Mouse (Mus musculus) c-Kit-positive CD71-negative TER-119-negative erythroid progenitor cells, embryonic 14.5 days (primary cell): ENCODE measurements around the gene Tctn1.

Experiments used
- DNase-seq: peaks from one replicate; pipeline ENCODE4 v3.0.0-alpha.2; 2013; ENCODE audit warnings: low read depth

Gene Tctn1

GRCm38 (mm10) chr5:122263933-122264905 lies at the start of gene Tctn1:
TSS of gene Tctn1 (minus strand) at chr5:122264460.
- peak; percentile 83 for DNase-seq

- no peak for DNase-seq
Measured at GRCm38 (mm10) chr5:122312942-122313684, 48.9 kb upstream of the Tctn1 start.

- DNase-seq = no peak
Measured at GRCm38 (mm10) chr5:122312346-122312745, 48.1 kb upstream of the Tctn1 start.

- DNase-seq = no peak
Measured at GRCm38 (mm10) chr5:122311692-122312091, 47.4 kb upstream of the Tctn1 start.

GRCm38 (mm10) chr5:122310699-122311098 lies 46.4 kb upstream of the Tctn1 start:
- DNase-seq = no peak

- DNase-seq = no peak
Measured at GRCm38 (mm10) chr5:122306536-122306935, 42.3 kb upstream of the Tctn1 start.

- DNase-seq = no peak
Measured at GRCm38 (mm10) chr5:122305472-122305871, 41.2 kb upstream of the Tctn1 start.

GRCm38 (mm10) chr5:122304541-122304940 lies 40.3 kb upstream of the Tctn1 start:
- DNase-seq = no peak

- DNase-seq = no peak
Measured at GRCm38 (mm10) chr5:122303937-122304336, 39.7 kb upstream of the Tctn1 start.

- no peak for DNase-seq
Measured at GRCm38 (mm10) chr5:122302810-122303745, 38.8 kb upstream of the Tctn1 start.

GRCm38 (mm10) chr5:122300071-122300518 lies 35.8 kb upstream of the Tctn1 start:
- no peak for DNase-seq

GRCm38 (mm10) chr5:122295113-122295935 lies 31.1 kb upstream of the Tctn1 start:
- no peak for DNase-seq

GRCm38 (mm10) chr5:122294219-122294735 lies 30.0 kb upstream of the Tctn1 start:
- no peak for DNase-seq

GRCm38 (mm10) chr5:122293131-122293530 lies 28.9 kb upstream of the Tctn1 start:
- DNase-seq = no peak

GRCm38 (mm10) chr5:122291553-122292339 lies 27.5 kb upstream of the Tctn1 start:
- no peak for DNase-seq

GRCm38 (mm10) chr5:122291149-122291548 lies 26.9 kb upstream of the Tctn1 start:
- DNase-seq = no peak

GRCm38 (mm10) chr5:122288147-122288811 lies 24.0 kb upstream of the Tctn1 start:
- DNase-seq = no peak

GRCm38 (mm10) chr5:122287026-122287425 lies 22.8 kb upstream of the Tctn1 start:
- no peak for DNase-seq

- no peak for DNase-seq
Measured at GRCm38 (mm10) chr5:122286191-122286590, 21.9 kb upstream of the Tctn1 start.
